Mouse (Mus musculus): Measurements from ENCODE around the gene Limk2. TPM values are rescaled to one million over a fixed set of nuclear protein-coding genes. Genes with fewer than 3 reads are reported as not detected.

Gene Limk2
- polyA plus RNA-seq (2015; fragmentation: Nextera tagmentation; extraction: Ambion mirVana) = 57.2 and 62.0 TPM in 2 replicates

DNA sequence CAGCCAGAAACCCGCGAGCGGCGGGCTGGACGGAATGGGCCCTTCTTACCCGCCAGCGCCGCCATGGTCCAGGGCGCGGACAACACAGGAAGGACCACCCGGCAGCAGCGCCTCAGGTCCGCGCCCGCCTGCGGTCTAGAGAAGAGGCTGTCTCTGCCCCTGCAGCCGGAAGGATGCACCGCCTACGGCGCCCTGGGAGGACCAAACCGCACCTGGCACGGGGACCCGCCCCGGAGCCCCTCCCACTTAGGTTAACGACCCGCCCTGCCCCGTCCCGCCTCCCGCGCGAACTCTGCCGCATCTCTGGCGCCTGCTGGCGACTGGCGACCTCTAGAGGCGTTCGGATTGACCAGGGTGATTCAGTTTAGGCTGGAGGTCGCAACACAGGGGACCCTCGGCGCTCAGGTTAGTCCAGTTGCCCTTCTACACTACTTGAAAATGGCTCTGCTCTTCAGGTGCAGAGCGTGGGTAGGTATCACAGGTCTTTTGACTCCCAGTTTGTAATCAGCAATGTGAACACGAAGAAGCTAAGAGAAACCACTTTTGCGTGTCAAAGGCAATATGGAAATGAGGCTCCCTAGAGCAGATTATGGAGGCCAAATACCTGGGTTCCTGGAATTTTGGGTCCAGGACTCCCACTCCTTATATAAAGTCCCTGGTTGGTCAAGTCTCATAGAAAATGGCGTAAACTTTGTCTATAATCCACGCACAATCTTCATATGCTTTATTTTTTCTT is at the start of gene Limk2:
Gene Limk2 (minus strand): TSS at position 193 of the 736 bp plus-strand sequence.
- Histone ChIP-seq H3K27me3 (replicated peaks; ENCODE audit: insufficient read depth, low read length) (no peaks in the 10 kb centered on the region), H3K9me3 (ENCODE audit: low read length) (no peaks in the 10 kb centered on the region), H3K4me1 (ENCODE audit: insufficient read depth, low read depth, low read length) (no peaks in the 10 kb centered on the region; the same call in 1 of the 2 replicates), H3K9ac (replicated peaks; ENCODE audit: low read depth) (peak within 1 kb of the TSS; percentile 74), H3K36me3 (ENCODE audit: insufficient read depth, low read length) (no peaks in the 10 kb centered on the region), H3K27ac (ENCODE audit: low read length) (peak within 1 kb of the TSS; percentile 74), H3K4me3 (ENCODE audit: low read depth, low read length) (peak within 1 kb of the TSS; percentile 73), H3K4me2 (replicated peaks; ENCODE audit: low read depth, low read length) (peak within 1 kb of the TSS; percentile 85)
- 4% methylated on average over 45 of the region's 45 CpGs for WGBS
- peak; percentile 95 for DNase-seq (ENCODE audit: low spot score)
- peak; percentile 94 for ATAC-seq
- peak; percentile 51; the same call in 1 of the 2 replicates for TF ChIP-seq EP300 (IDR thresholded peaks at IDR 0.05)
- peak; percentile 85 for TF ChIP-seq CTCF (IDR thresholded peaks at IDR 0.05)

DNA sequence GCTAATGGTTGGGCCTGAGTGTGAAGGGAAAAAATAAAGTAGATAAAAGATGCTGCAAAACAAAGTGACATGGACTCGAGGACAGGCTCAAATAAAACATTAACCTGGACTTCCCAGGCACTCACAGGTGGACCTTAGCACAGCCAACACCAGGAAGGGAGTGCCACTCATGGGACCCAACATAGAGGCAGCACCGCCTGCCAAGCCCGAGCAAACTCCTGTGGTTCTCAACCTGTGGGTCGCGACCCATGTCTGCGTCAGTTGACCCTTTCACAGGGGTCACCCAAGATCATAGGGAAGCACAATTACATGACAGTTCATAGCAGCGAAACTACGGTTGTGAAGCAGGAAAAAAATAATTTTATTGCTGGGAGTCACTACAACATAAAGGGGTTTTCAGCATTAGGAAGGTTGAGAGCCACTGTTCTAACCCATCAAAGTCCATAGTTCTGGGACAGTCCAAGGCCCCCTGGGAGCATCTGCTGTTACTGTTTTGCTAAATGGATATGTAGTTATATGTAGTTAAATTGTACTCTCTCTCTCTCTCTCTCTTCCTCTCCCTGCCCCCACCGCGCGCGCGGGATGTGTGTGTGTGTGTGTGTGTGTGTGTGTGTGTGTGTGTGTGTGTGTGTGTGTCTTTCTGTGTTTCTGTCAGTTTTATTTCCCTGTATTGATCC is 49.6 kb upstream of the Limk2 start:
- no peak overlapping the region for H3K4me2 ChIP-seq (replicated peaks; ENCODE audit: low read depth, low read length)
- no peaks in the 10 kb centered on the region for H3K27me3 ChIP-seq (replicated peaks; ENCODE audit: insufficient read depth, low read length)
- no peaks in the 10 kb centered on the region for H3K9me3 ChIP-seq (ENCODE audit: low read length)
- no peak overlapping the region for H3K4me3 ChIP-seq (ENCODE audit: low read depth, low read length)
- no peak overlapping the region for H3K9ac ChIP-seq (replicated peaks; ENCODE audit: low read depth)
- DNase-seq (ENCODE audit: low spot score) (no peak), ATAC-seq (no peak)
- no peak overlapping the region for H3K27ac ChIP-seq (ENCODE audit: low read length)
- whole genome bisulfite sequencing = 72% methylated on average over 8 of the region's 13 CpGs
- H3K4me1 ChIP-seq (ENCODE audit: insufficient read depth, low read depth, low read length) = no peaks in the 10 kb centered on the region
- TF ChIP-seq CTCF (IDR thresholded peaks at IDR 0.05) (no peak), EP300 (IDR thresholded peaks at IDR 0.05) (no peak)
- no peaks in the 10 kb centered on the region for H3K36me3 ChIP-seq (ENCODE audit: insufficient read depth, low read length)

DNA sequence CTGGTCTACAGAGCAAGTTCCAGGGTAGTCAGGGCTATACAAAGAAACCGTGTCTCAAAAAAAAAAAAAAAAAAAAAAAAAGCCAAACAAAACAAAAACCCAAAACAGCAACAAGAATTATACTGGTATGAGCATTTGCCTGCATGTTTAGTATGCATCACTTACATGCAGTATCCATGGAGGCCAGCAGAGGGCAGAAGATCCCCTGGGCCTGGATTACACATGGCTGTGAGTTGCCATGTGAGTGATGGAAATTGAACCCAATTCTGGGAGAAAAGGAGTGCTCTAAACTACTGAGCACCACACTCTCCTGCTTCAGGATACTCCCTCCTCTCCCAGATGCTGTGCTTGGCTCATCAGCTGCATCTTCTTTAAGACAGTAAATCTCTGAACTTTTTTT is 47.4 kb upstream of the Limk2 start:
- Histone ChIP-seq H3K36me3 (ENCODE audit: insufficient read depth, low read length) (no peaks in the 10 kb centered on the region), H3K9me3 (ENCODE audit: low read length) (no peaks in the 10 kb centered on the region), H3K27ac (ENCODE audit: low read length) (no peak overlapping the region), H3K4me1 (ENCODE audit: insufficient read depth, low read depth, low read length) (no peaks in the 10 kb centered on the region), H3K27me3 (replicated peaks; ENCODE audit: insufficient read depth, low read length) (no peaks in the 10 kb centered on the region), H3K4me2 (replicated peaks; ENCODE audit: low read depth, low read length) (no peak overlapping the region), H3K4me3 (ENCODE audit: low read depth, low read length) (no peak overlapping the region), H3K9ac (replicated peaks; ENCODE audit: low read depth) (no peak overlapping the region)
- peak; percentile 90 for TF ChIP-seq CTCF (IDR thresholded peaks at IDR 0.05)
- no peak for TF ChIP-seq EP300 (IDR thresholded peaks at IDR 0.05)
- peak; percentile 46 for DNase-seq (ENCODE audit: low spot score)
- no peak for ATAC-seq
- 15% methylated on average over 1 of the region's 1 CpGs for WGBS

DNA sequence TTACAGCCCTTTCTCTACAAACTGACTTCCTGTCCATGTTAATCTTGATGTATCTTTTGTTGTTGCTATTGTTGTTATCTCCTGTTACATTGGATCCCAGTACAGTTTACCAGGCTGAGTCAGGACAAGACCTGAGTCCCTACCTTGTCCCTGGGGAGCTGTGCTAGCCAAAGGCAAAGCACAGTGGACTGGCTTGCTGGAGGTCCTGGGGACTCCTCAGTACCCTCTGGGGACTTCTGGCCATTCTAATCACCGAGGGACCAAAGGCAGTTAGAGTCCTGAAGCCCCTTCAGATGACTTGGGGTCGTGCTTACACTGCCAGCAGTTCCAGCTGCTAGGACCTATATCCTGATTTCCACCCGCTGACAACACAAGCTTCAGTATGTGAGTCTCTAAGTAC is 45.5 kb upstream of the Limk2 start:
- TF ChIP-seq EP300 (IDR thresholded peaks at IDR 0.05) = no peak
- TF ChIP-seq CTCF (IDR thresholded peaks at IDR 0.05) = no peak
- no peak for DNase-seq (ENCODE audit: low spot score)

DNA sequence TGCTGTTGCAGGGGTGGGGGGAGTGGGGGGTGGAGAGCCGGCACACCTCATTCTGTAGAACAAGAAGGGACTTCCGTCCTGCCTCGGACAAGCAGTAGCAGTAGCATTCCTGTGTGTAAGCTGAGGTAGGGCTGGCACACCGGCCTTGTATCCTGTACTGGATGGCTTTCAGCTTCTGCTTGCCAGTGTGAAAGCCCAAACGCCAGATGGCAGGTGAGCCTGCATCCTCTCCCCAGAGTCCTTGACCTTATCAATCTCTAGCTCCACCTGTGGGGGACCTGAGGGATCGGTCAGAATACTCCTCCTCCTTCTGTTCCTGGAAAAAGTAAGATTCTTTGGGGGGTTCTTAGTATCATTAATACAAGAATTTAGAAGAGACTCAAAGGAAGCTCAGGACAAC is 44.5 kb upstream of the Limk2 start:
- DNase-seq (ENCODE audit: low spot score) (peak; percentile 46), ATAC-seq (no peak)
- Histone ChIP-seq H3K36me3 (ENCODE audit: insufficient read depth, low read length) (no peaks in the 10 kb centered on the region), H3K27me3 (replicated peaks; ENCODE audit: insufficient read depth, low read length) (no peaks in the 10 kb centered on the region), H3K9me3 (ENCODE audit: low read length) (no peaks in the 10 kb centered on the region), H3K9ac (replicated peaks; ENCODE audit: low read depth) (no peak overlapping the region), H3K4me3 (ENCODE audit: low read depth, low read length) (no peak overlapping the region), H3K27ac (ENCODE audit: low read length) (no peak overlapping the region), H3K4me2 (replicated peaks; ENCODE audit: low read depth, low read length) (peak overlapping the region; percentile 84; the same call in 1 of the 2 replicates), H3K4me1 (ENCODE audit: insufficient read depth, low read depth, low read length) (peaks cover 7% of the 10 kb centered on the region; the same call in 1 of the 2 replicates)
- 50% methylated on average over 6 of the region's 6 CpGs for WGBS
- TF ChIP-seq EP300 (IDR thresholded peaks at IDR 0.05) (no peak), CTCF (IDR thresholded peaks at IDR 0.05) (peak; percentile 49)

More for the DNA sequence above, 45.5 kb upstream of the Limk2 start:
- 91% methylated on average over 3 of the region's 3 CpGs for WGBS
- no peak overlapping the region for H3K4me3 ChIP-seq (ENCODE audit: low read depth, low read length)
- no peaks in the 10 kb centered on the region for H3K36me3 ChIP-seq (ENCODE audit: insufficient read depth, low read length)
- no peaks in the 10 kb centered on the region for H3K9me3 ChIP-seq (ENCODE audit: low read length)
- peaks cover 7% of the 10 kb centered on the region; the same call in 1 of the 2 replicates for H3K4me1 ChIP-seq (ENCODE audit: insufficient read depth, low read depth, low read length)
- H3K27ac ChIP-seq (ENCODE audit: low read length) = no peak overlapping the region
- no peak for ATAC-seq
- H3K9ac ChIP-seq (replicated peaks; ENCODE audit: low read depth) = no peak overlapping the region
- no peaks in the 10 kb centered on the region for H3K27me3 ChIP-seq (replicated peaks; ENCODE audit: insufficient read depth, low read length)
- H3K4me2 ChIP-seq (replicated peaks; ENCODE audit: low read depth, low read length) = no peak overlapping the region

DNA sequence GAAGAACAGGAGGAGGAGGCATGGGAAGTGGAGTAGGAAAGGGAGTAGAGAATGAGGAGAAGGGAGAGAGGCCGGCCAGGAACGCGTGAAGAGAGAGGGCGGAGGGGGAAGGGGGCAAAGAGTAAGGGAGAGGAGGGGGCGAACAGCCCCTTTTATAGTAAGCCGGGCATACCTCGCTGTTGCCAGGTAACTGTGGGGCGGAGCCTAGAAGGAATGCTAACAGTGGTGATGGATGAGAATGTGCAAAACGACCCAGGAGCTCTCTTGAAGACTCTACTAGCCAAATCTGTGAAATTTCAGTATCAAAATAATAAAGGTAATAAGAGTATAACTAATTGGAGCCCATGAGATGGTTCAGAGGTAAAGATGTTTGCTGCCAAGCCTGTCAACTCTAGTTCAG is 43.8 kb upstream of the Limk2 start:
- TF ChIP-seq EP300 (IDR thresholded peaks at IDR 0.05) (no peak), CTCF (IDR thresholded peaks at IDR 0.05) (no peak)
- ATAC-seq = peak; percentile 8; the same call in 1 of the 2 replicates
- no peaks in the 10 kb centered on the region for H3K27me3 ChIP-seq (replicated peaks; ENCODE audit: insufficient read depth, low read length)
- peak overlapping the region; percentile 57 for H3K9ac ChIP-seq (replicated peaks; ENCODE audit: low read depth)
- no peaks in the 10 kb centered on the region for H3K36me3 ChIP-seq (ENCODE audit: insufficient read depth, low read length)
- no peaks in the 10 kb centered on the region for H3K9me3 ChIP-seq (ENCODE audit: low read length)
- WGBS = 2% methylated on average over 9 of the region's 9 CpGs
- peak overlapping the region; percentile 98 for H3K27ac ChIP-seq (ENCODE audit: low read length)
- peaks cover 7% of the 10 kb centered on the region; the same call in 1 of the 2 replicates for H3K4me1 ChIP-seq (ENCODE audit: insufficient read depth, low read depth, low read length)
- H3K4me3 ChIP-seq (ENCODE audit: low read depth, low read length) = peak overlapping the region; percentile 85
- peak; percentile 33 for DNase-seq (ENCODE audit: low spot score)
- H3K4me2 ChIP-seq (replicated peaks; ENCODE audit: low read depth, low read length) = peak overlapping the region; percentile 84
